Mouse (Mus musculus) forebrain, embryonic 12.5 days (tissue): Measurements from ENCODE around the gene Gm49361. TPM values are rescaled to one million over a fixed set of nuclear protein-coding genes. Genes with fewer than 3 reads are reported as not detected.
"Not testable (repeated sequence)": the region's sequence is repeated elsewhere in the genome, so short reads cannot be mapped to it uniquely, and the experiment has no call there.

Source experiments
- ATAC-seq: fragments of 200-750 bp; cut with Nextera tagmentation; 2 replicates; pipeline ENCODE4 v1.8.0; 2017; ENCODE audit warnings: moderate TSS enrichment; ENCODE audit not compliant: low FRiP score
- H3K27ac ChIP-seq: fragments of 300-500 bp; sonication (generic); 2 replicates; pipeline ENCODE4 v1.5.1; 2016; ENCODE audit warnings: mild to moderate bottlenecking
- H3K27me3 ChIP-seq: fragments of 300-500 bp; sonication (generic); 2 replicates; pipeline ENCODE4 v1.6.1; 2016; ENCODE audit warnings: mild to moderate bottlenecking
- H3K36me3 ChIP-seq: fragments of 300-500 bp; sonication (generic); replicated peaks from 2 replicates; pipeline ENCODE4 v1.6.1; 2016; ENCODE audit warnings: mild to moderate bottlenecking
- H3K4me1 ChIP-seq: fragments of 300-500 bp; sonication (generic); 2 replicates; pipeline ENCODE4 v1.6.1; 2016
- H3K4me2 ChIP-seq: fragments of 300-500 bp; sonication (generic); 2 replicates; pipeline ENCODE4 v1.6.1; 2016; ENCODE audit warnings: mild to moderate bottlenecking, moderate library complexity
- H3K4me3 ChIP-seq: fragments of 300-500 bp; sonication (generic); replicated peaks from 2 replicates; pipeline ENCODE4 v1.5.1; 2016; ENCODE audit warnings: mild to moderate bottlenecking
- H3K9ac ChIP-seq: fragments of 300-500 bp; sonication (generic); 2 replicates; pipeline ENCODE4 v1.6.1; 2016; ENCODE audit warnings: mild to moderate bottlenecking
- H3K9me3 ChIP-seq: fragments of 300-500 bp; sonication (generic); 2 replicates; pipeline ENCODE4 v1.6.1; 2016
- WGBS: fragments of 180-500 bp; shearing (Covaris S2); methylation state at CpG from one replicate; pipeline ENCODE4 v1.1.7; 2016; 5-methylcytosine and 5-hydroxymethylcytosine counted together
- polyA plus RNA-seq: library from polyadenylated mRNA; unstranded; fragments of >200 nt; fragmentation: Nextera tagmentation; extraction: Ambion mirVana; gene quantifications from 2 replicates; pipeline ENCODE4 v1.2.1, GENCODE M21; 2016

Gm49361 gene
- polyA plus RNA-seq, 1 experiment from 2014 or later = not detected

- peak; percentile 82 for ATAC-seq
- H3K9me3 ChIP-seq = no peaks in the 10 kb centered on the region
- H3K4me3 ChIP-seq = no peak overlapping the region
- H3K27ac ChIP-seq = peak overlapping the region; percentile 79
- H3K4me2 ChIP-seq = no peak overlapping the region
- H3K36me3 ChIP-seq = peaks cover 26% of the 10 kb centered on the region
- WGBS = 38% methylated on average over 12 of the region's 12 CpGs
- H3K27me3 ChIP-seq = no peaks in the 10 kb centered on the region
- peaks cover 11% of the 10 kb centered on the region for H3K4me1 ChIP-seq
- H3K9ac ChIP-seq = no peak overlapping the region
Measured at GRCm38 (mm10) chr14:57701915-57702477, 43.9 kb downstream of the Gm49361 start.

- no peak overlapping the region for H3K9ac ChIP-seq
- H3K4me1 ChIP-seq = peaks cover 8% of the 10 kb centered on the region
- H3K27me3 ChIP-seq = no peaks in the 10 kb centered on the region
- H3K27ac ChIP-seq = no peak overlapping the region
- no peaks in the 10 kb centered on the region for H3K9me3 ChIP-seq
- WGBS = 97% methylated on average over 33 of the region's 33 CpGs
- no peak overlapping the region for H3K4me2 ChIP-seq
- no peak for ATAC-seq
- peaks cover 46% of the 10 kb centered on the region for H3K36me3 ChIP-seq
- no peak overlapping the region for H3K4me3 ChIP-seq
Measured at GRCm38 (mm10) chr14:57699461-57699970, 46.4 kb downstream of the Gm49361 start.

DNA sequence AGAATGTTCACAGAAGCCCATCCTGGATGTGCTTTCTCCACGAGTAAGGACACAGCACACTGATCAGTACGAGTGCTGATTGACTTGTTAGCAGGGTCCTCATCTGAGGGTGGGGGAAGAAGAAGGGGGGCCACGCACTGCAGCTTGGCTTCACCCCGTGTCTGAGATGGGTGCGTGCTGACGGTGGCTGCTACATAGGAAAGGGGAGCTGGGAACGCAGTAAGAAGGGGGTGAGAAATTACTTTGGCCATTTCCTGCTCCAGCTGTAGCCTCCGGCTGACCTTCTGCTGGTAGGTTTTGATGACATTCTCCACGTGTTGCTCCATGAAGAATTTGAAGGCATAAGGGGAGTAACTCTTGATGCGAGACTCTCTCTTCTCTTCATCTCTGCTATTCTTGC, 46.9 kb downstream of the Gm49361 start:
- H3K9ac ChIP-seq = no peak overlapping the region
- no peak overlapping the region for H3K27ac ChIP-seq
- H3K4me2 ChIP-seq = no peak overlapping the region
- H3K36me3 ChIP-seq = peaks cover 46% of the 10 kb centered on the region
- no peaks in the 10 kb centered on the region for H3K9me3 ChIP-seq
- H3K4me3 ChIP-seq = no peak overlapping the region
- ATAC-seq = no peak
- WGBS = 92% methylated on average over 10 of the region's 10 CpGs
- no peaks in the 10 kb centered on the region for H3K27me3 ChIP-seq
- H3K4me1 ChIP-seq = peaks cover 8% of the 10 kb centered on the region

DNA sequence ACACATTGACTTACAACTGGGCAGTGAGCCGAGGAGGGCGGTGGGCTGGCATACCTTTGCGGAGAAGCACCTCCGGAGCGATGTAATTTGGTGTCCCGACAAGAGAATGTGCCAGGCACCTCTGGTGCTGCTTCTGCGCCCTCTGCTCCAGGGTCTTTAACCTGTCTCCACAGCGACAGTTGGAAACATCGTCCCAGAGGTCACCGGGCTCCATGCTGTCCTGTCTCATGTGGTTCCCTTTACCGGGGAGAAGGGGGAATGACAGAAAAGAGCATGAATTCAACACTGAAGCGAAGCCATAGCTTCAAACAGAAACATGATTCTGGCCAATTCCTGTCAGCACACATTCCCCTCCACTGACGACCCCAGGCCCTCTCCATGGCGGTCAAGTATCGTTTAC, 49.8 kb downstream of the Gm49361 start:
- Histone ChIP-seq H3K4me2 (no peak overlapping the region), H3K4me1 (no peaks in the 10 kb centered on the region), H3K36me3 (peaks cover 48% of the 10 kb centered on the region), H3K4me3 (no peak overlapping the region), H3K9me3 (no peaks in the 10 kb centered on the region), H3K27me3 (no peaks in the 10 kb centered on the region), H3K27ac (no peak overlapping the region), H3K9ac (no peak overlapping the region)
- WGBS = 95% methylated on average over 15 of the region's 15 CpGs
- no peak for ATAC-seq

DNA sequence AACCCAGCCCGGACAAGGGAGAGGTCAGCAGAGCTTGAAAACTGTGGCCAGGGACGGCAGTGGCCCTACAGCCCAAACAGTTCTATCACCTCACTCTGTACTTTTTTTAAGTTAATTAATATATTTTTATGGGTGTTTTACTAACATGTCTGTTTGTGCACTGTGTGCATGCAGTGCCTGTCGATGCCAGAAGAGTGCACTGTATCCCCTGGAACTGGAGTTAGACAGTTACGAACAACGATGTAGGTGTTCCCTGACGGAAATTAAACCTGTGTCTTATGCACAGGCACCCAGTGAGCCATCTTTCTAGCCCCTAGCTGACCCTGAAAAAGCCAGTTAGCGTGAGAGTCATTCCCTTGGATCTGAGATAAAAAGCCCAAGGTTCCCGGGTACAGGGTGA, 50.4 kb downstream of the Gm49361 start:
- Histone ChIP-seq H3K27me3 (no peaks in the 10 kb centered on the region), H3K4me3 (no peak overlapping the region), H3K27ac (no peak overlapping the region), H3K9ac (no peak overlapping the region), H3K4me1 (no peaks in the 10 kb centered on the region), H3K36me3 (peaks cover 52% of the 10 kb centered on the region), H3K9me3 (no peaks in the 10 kb centered on the region), H3K4me2 (no peak overlapping the region)
- WGBS = 87% methylated on average over 8 of the region's 8 CpGs
- no peak for ATAC-seq

GRCm38 (mm10) chr14:57694246-57694645, 51.7 kb downstream of the Gm49361 start:
- no peaks in the 10 kb centered on the region for H3K4me1 ChIP-seq
- H3K9ac ChIP-seq = no peak overlapping the region
- no peak overlapping the region for H3K4me3 ChIP-seq
- peaks cover 41% of the 10 kb centered on the region for H3K36me3 ChIP-seq
- no peak for ATAC-seq
- H3K9me3 ChIP-seq = no peaks in the 10 kb centered on the region
- 87% methylated on average over 16 of the region's 16 CpGs for WGBS
- no peaks in the 10 kb centered on the region for H3K27me3 ChIP-seq
- no peak overlapping the region for H3K27ac ChIP-seq
- no peak overlapping the region for H3K4me2 ChIP-seq

- Histone ChIP-seq H3K4me2 (no peak overlapping the region), H3K4me1 (no peaks in the 10 kb centered on the region), H3K9ac (no peak overlapping the region), H3K4me3 (no peak overlapping the region), H3K36me3 (peaks cover 36% of the 10 kb centered on the region), H3K27me3 (no peaks in the 10 kb centered on the region), H3K27ac (no peak overlapping the region), H3K9me3 (no peaks in the 10 kb centered on the region)
- 93% methylated on average over 17 of the region's 17 CpGs for WGBS
- no peak for ATAC-seq
Measured at GRCm38 (mm10) chr14:57692517-57693130, 53.3 kb downstream of the Gm49361 start.

DNA sequence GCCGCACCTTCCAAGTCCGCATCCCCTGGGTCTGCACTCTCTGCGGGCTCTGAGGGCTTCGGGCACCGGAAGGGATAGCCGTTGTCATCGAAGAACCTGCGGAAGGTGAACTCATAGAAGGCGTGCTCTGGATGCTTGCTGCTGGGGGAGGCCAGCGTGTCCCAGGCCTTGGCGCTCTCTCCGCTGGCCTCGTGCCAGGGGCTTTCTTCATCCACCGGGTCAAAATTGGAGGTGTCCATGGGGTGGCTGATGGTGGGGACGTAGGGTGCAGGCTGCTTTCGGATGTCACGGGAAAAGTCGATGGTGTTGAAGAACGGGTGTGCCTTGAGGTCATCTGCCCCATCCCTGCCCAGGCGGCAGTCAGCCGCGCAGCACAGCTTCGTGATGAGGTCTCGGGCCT, 54.6 kb downstream of the Gm49361 start:
- Histone ChIP-seq H3K9ac (no peak overlapping the region), H3K4me3 (no peak overlapping the region), H3K4me2 (no peak overlapping the region), H3K27ac (no peak overlapping the region), H3K27me3 (no peaks in the 10 kb centered on the region), H3K36me3 (peaks cover 27% of the 10 kb centered on the region), H3K4me1 (no peaks in the 10 kb centered on the region), H3K9me3 (no peaks in the 10 kb centered on the region)
- no peak for ATAC-seq
- whole genome bisulfite sequencing = 97% methylated on average over 24 of the region's 24 CpGs

GRCm38 (mm10) chr14:57690681-57691080, 55.2 kb downstream of the Gm49361 start:
- H3K9me3 ChIP-seq = no peaks in the 10 kb centered on the region
- 94% methylated on average over 8 of the region's 8 CpGs for WGBS
- ATAC-seq = no peak

DNA sequence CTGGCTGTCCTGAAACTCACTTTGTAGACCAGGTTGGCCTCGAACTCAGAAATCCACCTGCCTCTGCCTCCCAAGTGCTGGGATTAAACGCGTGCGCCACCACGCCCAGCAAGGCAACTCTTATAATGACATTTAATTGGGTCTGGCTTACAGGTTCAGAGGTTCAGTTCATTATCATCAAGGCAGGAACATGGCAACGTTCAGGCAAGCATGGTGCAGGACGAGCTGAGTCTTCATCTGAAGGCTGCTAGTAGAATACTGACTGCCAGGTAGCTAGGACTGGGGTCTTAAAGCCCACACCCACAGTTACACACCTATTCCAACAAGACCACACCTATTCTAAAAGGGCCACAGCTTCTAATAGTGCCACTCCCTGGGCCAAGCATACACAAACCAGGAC, 57.8 kb downstream of the Gm49361 start:
- not testable (repeated sequence) for H3K27ac ChIP-seq, H3K9ac ChIP-seq, H3K27me3 ChIP-seq, H3K9me3 ChIP-seq, H3K4me3 ChIP-seq, ATAC-seq, H3K4me2 ChIP-seq, H3K4me1 ChIP-seq
- peaks cover 12% of the 10 kb centered on the region for H3K36me3 ChIP-seq
- WGBS = 90% methylated on average over 7 of the region's 7 CpGs

More at GRCm38 (mm10) chr14:57690681-57691080, 55.2 kb downstream of the Gm49361 start:
- Histone ChIP-seq H3K4me1 (no peaks in the 10 kb centered on the region), H3K9ac (no peak overlapping the region), H3K27ac (no peak overlapping the region), H3K4me3 (no peak overlapping the region), H3K4me2 (no peak overlapping the region), H3K27me3 (no peaks in the 10 kb centered on the region), H3K36me3 (peaks cover 21% of the 10 kb centered on the region)

DNA sequence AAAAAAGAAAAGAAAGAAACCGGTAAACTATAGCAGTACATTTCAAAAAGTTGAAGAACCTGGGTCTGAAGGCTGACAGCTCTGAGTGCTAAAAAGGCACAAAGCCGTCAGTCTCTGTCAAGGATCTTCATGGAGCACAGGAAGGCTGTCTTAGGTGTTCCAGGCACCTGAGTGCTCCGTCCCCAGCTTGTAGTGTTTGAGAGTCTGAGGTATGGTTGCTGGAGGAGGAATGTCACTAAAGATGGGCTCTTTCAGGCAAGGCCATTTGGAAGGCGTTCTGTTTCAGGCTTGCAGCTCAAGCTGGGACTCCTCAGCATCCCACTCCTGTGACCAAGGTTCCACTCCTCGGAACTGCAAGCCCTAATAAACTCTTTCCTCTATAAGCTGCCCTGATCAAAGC, 58.5 kb downstream of the Gm49361 start:
- Histone ChIP-seq H3K9ac (no peak overlapping the region), H3K4me2 (no peak overlapping the region), H3K9me3 (no peaks in the 10 kb centered on the region), H3K4me3 (no peak overlapping the region), H3K36me3 (peaks cover 12% of the 10 kb centered on the region), H3K27ac (no peak overlapping the region), H3K4me1 (no peaks in the 10 kb centered on the region), H3K27me3 (no peaks in the 10 kb centered on the region)
- ATAC-seq = no peak
- 81% methylated on average over 5 of the region's 5 CpGs for WGBS

DNA sequence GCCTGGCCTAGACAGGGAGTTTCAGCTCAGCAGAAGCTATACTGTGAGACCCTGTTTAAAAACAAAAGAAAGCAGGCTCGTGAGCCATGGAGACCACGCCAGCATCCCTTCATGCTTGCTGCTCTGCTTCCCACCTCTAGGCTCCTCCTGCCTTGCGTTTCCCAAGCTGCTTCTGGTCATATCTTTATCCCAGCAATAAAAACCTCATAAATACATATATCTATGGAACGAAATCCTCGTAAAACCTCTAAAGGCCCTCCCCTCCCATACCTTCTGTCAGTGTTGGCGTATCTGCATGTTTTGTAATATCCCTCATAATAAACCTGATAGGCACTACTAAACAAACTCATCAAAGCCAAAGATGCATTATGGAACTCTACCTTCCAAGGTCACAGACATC, 59.3 kb downstream of the Gm49361 start:
- peaks cover 11% of the 10 kb centered on the region for H3K36me3 ChIP-seq
- H3K27me3 ChIP-seq = no peaks in the 10 kb centered on the region
- no peaks in the 10 kb centered on the region for H3K9me3 ChIP-seq
- H3K4me3 ChIP-seq = no peak overlapping the region
- ATAC-seq = no peak
- H3K4me2 ChIP-seq = no peak overlapping the region
- H3K9ac ChIP-seq = no peak overlapping the region
- 85% methylated on average over 6 of the region's 6 CpGs for WGBS
- H3K27ac ChIP-seq = no peak overlapping the region
- no peaks in the 10 kb centered on the region for H3K4me1 ChIP-seq

- WGBS = 13% methylated on average over 1 of the region's 1 CpGs
- Histone ChIP-seq H3K27me3 (no peaks in the 10 kb centered on the region), H3K9ac (no peak overlapping the region), H3K4me2 (no peak overlapping the region), H3K27ac (no peak overlapping the region), H3K4me3 (no peak overlapping the region), H3K9me3 (no peaks in the 10 kb centered on the region), H3K36me3 (no peaks in the 10 kb centered on the region; the same call in 1 of the 2 replicates), H3K4me1 (no peaks in the 10 kb centered on the region)
- peak; percentile 14; the same call in 1 of the 2 replicates for ATAC-seq
Measured at GRCm38 (mm10) chr14:57684579-57684978, 61.3 kb downstream of the Gm49361 start.
